Mouse (Mus musculus): ENCODE results near the gene Cd207.
"Not testable (repeated sequence)": the region's sequence is repeated elsewhere in the genome, so short reads cannot be mapped to it uniquely, and the experiment has no call there.

DNA sequence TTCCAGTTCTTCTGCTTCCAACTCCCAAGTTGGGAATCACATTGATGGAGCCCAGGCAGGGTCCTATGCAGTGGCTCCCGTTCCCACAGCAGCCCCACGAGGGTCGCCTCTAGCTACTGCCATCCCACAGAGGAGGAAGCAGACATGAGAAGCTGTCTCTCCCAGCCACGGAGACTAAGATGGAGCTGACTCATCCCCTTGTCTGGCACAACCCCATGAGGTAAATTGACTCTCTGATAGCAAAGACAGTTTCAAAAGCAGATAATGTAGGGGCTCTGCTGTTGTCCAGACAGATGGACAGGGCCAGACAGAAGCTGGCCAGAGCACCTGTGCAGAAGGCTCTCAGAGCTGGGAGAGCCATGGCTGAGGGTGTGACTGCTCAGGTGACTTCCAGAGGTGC, 43.0 kb downstream of the Cd207 start:
- not testable (repeated sequence) for TF ChIP-seq CTCF (IDR thresholded peaks at IDR 0.05; ENCODE audit: borderline replicate concordance, insufficient read depth, low read depth, low read length); POLR2A (IDR thresholded peaks at IDR 0.05; ENCODE audit: borderline replicate concordance, insufficient read depth, low read length)
